Mouse (Mus musculus): ENCODE measurements at regions not wholly inside any gene's neighbourhood (a gene's known extent, or its start where the extent isn't known, plus 50 kb on each side); places are given as distances from the start of the nearest gene placed in this dataset.

DNA sequence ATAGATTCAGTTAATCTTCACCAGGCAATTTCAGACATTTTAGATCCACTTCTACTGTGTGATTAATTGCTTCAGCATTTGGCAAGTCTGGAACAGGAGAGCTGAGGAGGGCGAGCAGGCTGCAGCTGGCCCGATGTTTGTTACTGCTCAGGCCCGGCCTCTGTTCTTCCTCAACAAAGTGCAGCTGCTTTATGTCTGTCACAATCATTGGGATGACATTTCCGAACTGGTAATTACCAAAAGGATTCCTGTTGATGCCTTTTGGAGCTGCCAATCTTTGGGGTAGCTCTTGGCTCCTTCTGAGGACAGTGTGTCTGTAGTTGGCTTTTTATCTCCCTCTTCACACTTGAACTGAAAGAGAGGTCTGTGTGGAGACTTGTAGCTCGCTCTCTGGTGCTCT, 119.4 kb downstream of the Ndfip2 start:
- TF ChIP-seq TAL1 (IDR thresholded peaks at IDR 0.05; ENCODE audit: low read length) (no peak), GATA1 (IDR thresholded peaks at IDR 0.05; ENCODE audit: low read length) (no peak)
